Mouse (Mus musculus): ENCODE measurements around the gene Wee1. TPM values are rescaled to one million over a fixed set of nuclear protein-coding genes. Genes with fewer than 3 reads are reported as not detected.
"Not testable (repeated sequence)": the region's sequence is repeated elsewhere in the genome, so short reads cannot be mapped to it uniquely, and the experiment has no call there.

The Wee1 gene
- polyA plus RNA-seq, 1 experiment from 2014 or later = 34.8 TPM

DNA sequence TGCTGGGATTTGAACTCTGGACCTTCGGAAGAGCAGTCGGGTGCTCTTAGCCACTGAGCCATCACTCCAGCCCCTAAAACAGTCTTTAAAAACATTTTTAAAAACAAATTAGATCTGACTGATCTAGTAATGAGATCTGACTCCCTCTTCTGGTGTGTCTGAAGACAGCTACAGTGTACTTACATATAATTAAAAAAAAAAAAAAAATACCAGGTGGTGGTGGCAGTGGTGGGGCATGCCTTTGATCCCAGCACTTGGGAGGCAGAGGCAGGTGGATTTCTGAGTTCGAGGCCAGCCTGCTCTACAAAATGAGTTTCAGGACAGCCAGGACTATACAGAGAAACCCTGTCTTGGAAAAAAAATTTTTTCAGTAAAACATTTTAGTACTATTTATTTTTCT is 13.3 kb upstream of the Wee1 start:
- DNase-seq (ENCODE audit: low spot score); H3K9me3 ChIP-seq (replicated peaks); H3K27me3 ChIP-seq (ENCODE audit: low read depth, poor library complexity, severe bottlenecking); H3K4me3 ChIP-seq; H3K36me3 ChIP-seq; H3K27ac ChIP-seq: not testable (repeated sequence)
- peaks cover 15% of the 10 kb centered on the region for H3K4me1 ChIP-seq
- whole genome bisulfite sequencing = 94% methylated on average over 3 of the region's 3 CpGs

DNA sequence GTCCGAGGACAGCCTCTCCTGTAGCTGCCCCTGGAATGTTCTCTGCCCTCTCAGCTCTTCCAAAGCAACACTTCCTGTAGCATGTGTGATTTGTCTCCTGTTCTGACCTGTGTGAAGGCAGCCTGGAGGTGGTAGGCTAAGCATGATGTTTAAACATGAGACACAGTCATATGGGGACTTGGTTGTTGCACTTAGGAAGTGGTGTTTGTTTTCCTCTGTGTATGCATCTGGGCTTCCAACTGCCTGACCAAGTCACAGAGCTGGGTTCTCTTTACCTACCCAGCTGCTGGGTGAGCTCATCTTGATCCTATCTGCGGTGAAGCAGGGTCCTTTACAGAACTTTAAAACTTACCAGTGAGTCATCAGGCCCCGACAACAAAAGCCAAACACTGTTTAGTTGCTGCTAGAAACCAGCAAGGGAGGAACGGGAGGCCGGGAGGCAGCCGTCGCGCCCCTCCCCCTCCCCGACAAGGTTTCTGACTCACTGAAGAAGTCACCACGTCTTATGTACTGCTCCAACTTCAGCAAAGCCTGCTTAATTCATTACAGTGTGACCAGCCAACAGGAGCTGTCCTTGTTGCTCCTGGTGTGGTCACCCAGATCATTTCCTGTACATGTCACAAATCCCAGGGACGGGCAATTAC is 12.8 kb upstream of the Wee1 start:
- no peaks in the 10 kb centered on the region for H3K36me3 ChIP-seq
- 18% methylated on average over 11 of the region's 11 CpGs for WGBS
- H3K4me1 ChIP-seq = peaks cover 15% of the 10 kb centered on the region
- H3K27ac ChIP-seq = peak overlapping the region; percentile 76
- peak; percentile 60 for DNase-seq (ENCODE audit: low spot score)
- no peaks in the 10 kb centered on the region for H3K27me3 ChIP-seq (ENCODE audit: low read depth, poor library complexity, severe bottlenecking)
- H3K9me3 ChIP-seq (replicated peaks) = no peaks in the 10 kb centered on the region
- peak overlapping the region; percentile 29; the same call in 1 of the 2 replicates for H3K4me3 ChIP-seq

- no peak overlapping the region for H3K27ac ChIP-seq
- WGBS = 58% methylated on average over 4 of the region's 4 CpGs
- DNase-seq (ENCODE audit: low spot score) = no peak
These were observed 11.7 kb upstream of the Wee1 start for GRCm38 (mm10) chr7:110110061-110110656.

GRCm38 (mm10) chr7:110114699-110115098 is 7.1 kb upstream of the Wee1 start:
- Histone ChIP-seq H3K4me1 (peaks cover 6% of the 10 kb centered on the region), H3K27me3 (ENCODE audit: low read depth, poor library complexity, severe bottlenecking) (no peaks in the 10 kb centered on the region), H3K4me3 (no peak overlapping the region), H3K27ac (no peak overlapping the region), H3K9me3 (replicated peaks) (no peaks in the 10 kb centered on the region), H3K36me3 (no peaks in the 10 kb centered on the region)
- DNase-seq (ENCODE audit: low spot score) = no peak
- 51% methylated on average over 5 of the region's 5 CpGs for WGBS

More at GRCm38 (mm10) chr7:110110061-110110656, 11.7 kb upstream of the Wee1 start:
- no peak overlapping the region for H3K4me3 ChIP-seq
- H3K36me3 ChIP-seq = no peaks in the 10 kb centered on the region
- H3K27me3 ChIP-seq (ENCODE audit: low read depth, poor library complexity, severe bottlenecking) = no peaks in the 10 kb centered on the region
- H3K9me3 ChIP-seq (replicated peaks) = no peaks in the 10 kb centered on the region
- peaks cover 15% of the 10 kb centered on the region for H3K4me1 ChIP-seq

- Histone ChIP-seq H3K27me3 (ENCODE audit: low read depth, poor library complexity, severe bottlenecking) (no peaks in the 10 kb centered on the region), H3K4me1 (peaks cover 5% of the 10 kb centered on the region; the same call in 1 of the 2 replicates), H3K9me3 (replicated peaks) (no peaks in the 10 kb centered on the region), H3K36me3 (no peaks in the 10 kb centered on the region), H3K4me3 (no peak overlapping the region), H3K27ac (no peak overlapping the region)
- 61% methylated on average over 1 of the region's 1 CpGs for WGBS
- no peak for DNase-seq (ENCODE audit: low spot score)
These were observed 5.0 kb upstream of the Wee1 start for GRCm38 (mm10) chr7:110116731-110117291.

GRCm38 (mm10) chr7:110118448-110118847 is 3.4 kb upstream of the Wee1 start:
- H3K27me3 ChIP-seq (ENCODE audit: low read depth, poor library complexity, severe bottlenecking) = no peaks in the 10 kb centered on the region
- WGBS = 87% methylated on average over 2 of the region's 2 CpGs
- H3K36me3 ChIP-seq = no peaks in the 10 kb centered on the region
- no peak overlapping the region for H3K4me3 ChIP-seq
- no peaks in the 10 kb centered on the region for H3K9me3 ChIP-seq (replicated peaks)
- DNase-seq (ENCODE audit: low spot score) = no peak
- H3K27ac ChIP-seq = no peak overlapping the region
- H3K4me1 ChIP-seq = peaks cover 5% of the 10 kb centered on the region; the same call in 1 of the 2 replicates

GRCm38 (mm10) chr7:110120157-110120784 is 1.6 kb upstream of the Wee1 start:
- Histone ChIP-seq H3K36me3 (peaks cover 12% of the 10 kb centered on the region), H3K9me3 (replicated peaks) (no peaks in the 10 kb centered on the region), H3K27me3 (ENCODE audit: low read depth, poor library complexity, severe bottlenecking) (no peaks in the 10 kb centered on the region), H3K27ac (no peak overlapping the region), H3K4me3 (no peak overlapping the region), H3K4me1 (peaks cover 20% of the 10 kb centered on the region)
- no peak for DNase-seq (ENCODE audit: low spot score)
- WGBS = 88% methylated on average over 2 of the region's 2 CpGs

- Histone ChIP-seq H3K27me3 (ENCODE audit: low read depth, poor library complexity, severe bottlenecking) (no peaks in the 10 kb centered on the region), H3K9me3 (replicated peaks) (no peaks in the 10 kb centered on the region), H3K27ac (peak overlapping the region; percentile 97), H3K4me3 (peak overlapping the region; percentile 96), H3K4me1 (peaks cover 20% of the 10 kb centered on the region), H3K36me3 (peaks cover 16% of the 10 kb centered on the region)
- no peak for DNase-seq (ENCODE audit: low spot score)
- 4% methylated on average over 9 of the region's 9 CpGs for WGBS
These were observed 707 bp upstream of the Wee1 start for GRCm38 (mm10) chr7:110121162-110121515.

DNA sequence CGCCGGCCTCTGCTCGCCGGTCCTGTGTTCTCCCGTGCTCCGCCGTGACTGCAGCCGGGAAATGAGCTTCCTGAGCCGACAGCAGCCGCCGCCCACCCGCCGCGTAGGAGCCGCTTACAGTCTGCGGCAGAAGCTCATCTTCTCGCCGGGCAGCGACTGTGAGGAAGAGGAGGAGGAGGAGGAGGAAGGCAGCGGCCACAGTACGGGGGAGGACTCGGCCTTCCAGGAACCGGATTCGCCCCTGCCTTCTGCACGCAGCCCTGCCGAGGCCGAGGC is 381 bp downstream of the Wee1 start:
- Histone ChIP-seq H3K9me3 (replicated peaks) (no peaks in the 10 kb centered on the region), H3K4me3 (peak overlapping the region; percentile 96), H3K36me3 (peaks cover 26% of the 10 kb centered on the region), H3K27ac (peak overlapping the region; percentile 97), H3K4me1 (peaks cover 20% of the 10 kb centered on the region), H3K27me3 (ENCODE audit: low read depth, poor library complexity, severe bottlenecking) (no peaks in the 10 kb centered on the region)
- no peak for DNase-seq (ENCODE audit: low spot score)
- WGBS = 0% methylated on average over 25 of the region's 27 CpGs

DNA sequence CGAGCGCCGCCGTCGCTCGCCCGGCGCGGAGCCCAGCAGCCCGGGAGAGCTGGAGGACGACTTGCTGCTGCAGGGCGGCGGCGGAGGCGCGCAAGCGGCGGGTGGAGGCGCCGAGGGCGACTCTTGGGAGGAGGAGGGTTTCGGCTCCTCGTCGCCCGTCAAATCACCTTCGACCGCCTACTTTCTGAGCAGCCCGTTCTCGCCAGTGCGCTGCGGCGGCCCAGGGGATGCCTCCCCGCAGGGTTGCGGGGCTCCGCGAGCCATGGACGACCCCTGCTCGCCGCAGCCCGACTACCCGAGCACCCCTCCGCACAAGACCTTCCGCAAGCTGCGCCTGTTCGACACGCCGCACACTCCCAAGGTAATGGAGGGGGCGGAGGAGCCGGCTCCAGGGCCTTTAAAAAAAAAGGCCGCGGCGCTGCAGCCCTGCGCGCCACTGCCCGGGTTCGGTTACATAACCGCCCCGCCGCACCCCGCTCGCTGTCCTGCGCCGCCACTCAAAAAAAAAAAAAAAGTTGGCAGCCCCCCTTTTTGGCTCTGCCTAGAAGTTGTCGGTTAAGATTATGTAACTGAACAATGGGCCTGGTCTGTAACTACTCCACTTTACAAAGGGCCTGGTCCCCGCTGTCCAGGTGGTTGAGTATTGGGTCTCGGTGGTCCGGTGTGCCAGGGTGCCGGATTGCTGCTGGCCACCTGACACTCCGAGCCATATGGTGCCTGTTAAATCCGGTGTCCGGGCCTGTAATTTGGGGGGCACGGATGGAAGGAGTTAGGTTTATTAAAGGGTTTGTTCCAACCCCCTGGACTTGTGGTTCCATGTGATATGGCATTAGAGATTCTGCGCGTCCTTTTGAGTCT is 948 bp downstream of the Wee1 start:
- Histone ChIP-seq H3K36me3 (peaks cover 32% of the 10 kb centered on the region), H3K27ac (peak overlapping the region; percentile 97), H3K9me3 (replicated peaks) (no peaks in the 10 kb centered on the region), H3K4me1 (peaks cover 20% of the 10 kb centered on the region), H3K27me3 (ENCODE audit: low read depth, poor library complexity, severe bottlenecking) (no peaks in the 10 kb centered on the region), H3K4me3 (peak overlapping the region; percentile 96)
- peak; percentile 56 for DNase-seq (ENCODE audit: low spot score)
- WGBS = under 1% methylated on average over 74 of the region's 74 CpGs

DNA sequence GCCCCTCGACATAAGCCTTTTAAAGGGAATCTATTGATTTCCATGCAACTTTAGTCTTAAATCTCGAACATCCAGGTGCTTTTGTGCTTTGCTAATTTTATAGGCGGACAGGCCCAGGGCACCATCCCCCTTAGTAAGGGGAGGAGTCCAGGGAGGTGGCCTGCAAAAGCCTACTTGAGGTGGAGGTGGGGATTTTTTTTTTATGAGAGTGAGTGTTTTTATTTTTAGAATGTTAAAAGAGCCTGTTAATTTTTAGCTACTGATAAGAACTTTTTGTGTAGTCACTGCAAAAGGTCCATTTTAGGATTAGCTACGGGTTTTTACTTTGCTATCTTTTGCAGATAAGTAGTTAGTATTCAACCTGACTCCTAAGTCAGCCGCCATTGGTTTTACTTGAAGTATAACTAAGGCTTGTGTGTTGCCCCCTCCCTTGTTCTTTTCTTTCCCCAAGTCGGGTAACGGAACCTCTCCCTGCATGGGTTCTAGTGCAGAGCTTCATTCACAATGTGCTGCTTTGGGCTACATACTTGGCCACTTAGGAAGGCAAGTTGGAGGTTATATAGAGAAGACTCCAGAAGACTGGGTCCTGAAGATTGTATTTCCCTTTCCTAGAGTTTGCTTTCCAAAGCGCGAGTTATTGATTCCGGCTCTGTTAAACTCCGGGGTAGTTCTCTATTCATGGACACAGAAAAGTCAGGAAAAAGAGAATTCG is 2.2 kb downstream of the Wee1 start:
- no peak overlapping the region for H3K27ac ChIP-seq
- no peak for DNase-seq (ENCODE audit: low spot score)
- H3K27me3 ChIP-seq (ENCODE audit: low read depth, poor library complexity, severe bottlenecking) = no peaks in the 10 kb centered on the region
- peaks cover 20% of the 10 kb centered on the region for H3K4me1 ChIP-seq
- no peaks in the 10 kb centered on the region for H3K9me3 ChIP-seq (replicated peaks)
- peaks cover 44% of the 10 kb centered on the region for H3K36me3 ChIP-seq
- 66% methylated on average over 12 of the region's 12 CpGs for WGBS
- peak overlapping the region; percentile 96 for H3K4me3 ChIP-seq

GRCm38 (mm10) chr7:110128566-110128965 is 6.7 kb downstream of the Wee1 start:
- 74% methylated on average over 2 of the region's 2 CpGs for WGBS

More at GRCm38 (mm10) chr7:110128566-110128965, 6.7 kb downstream of the Wee1 start:
- Histone ChIP-seq H3K9me3 (replicated peaks) (no peaks in the 10 kb centered on the region), H3K27ac (no peak overlapping the region), H3K36me3 (peaks cover 90% of the 10 kb centered on the region), H3K27me3 (ENCODE audit: low read depth, poor library complexity, severe bottlenecking) (no peaks in the 10 kb centered on the region), H3K4me3 (no peak overlapping the region), H3K4me1 (peaks cover 14% of the 10 kb centered on the region)
- no peak for DNase-seq (ENCODE audit: low spot score)
